Mouse (Mus musculus) cortical plate, adult 2 months (tissue): Measurements from ENCODE around the gene A630076J17Rik. TPM values are rescaled to one million over a fixed set of nuclear protein-coding genes. Genes with fewer than 3 reads are reported as not detected.

ENCODE experiments used
- H3K27ac ChIP-seq: fragments of 200-500 bp; 2 replicates; pipeline ENCODE4 v1.5.1; 2012; ENCODE audit warnings: low read length, control low read depth, inconsistent platforms; ENCODE audit not compliant: insufficient read depth
- H3K4me1 ChIP-seq: fragments of 200-500 bp; 2 replicates; pipeline ENCODE4 v1.6.1; 2011; ENCODE audit warnings: low read length; ENCODE audit not compliant: control insufficient read depth, insufficient read depth
- H3K4me3 ChIP-seq: fragments of 200-500 bp; 2 replicates; pipeline ENCODE4 v1.5.1; 2011; ENCODE audit warnings: mild to moderate bottlenecking, low read length, control low read depth; ENCODE audit not compliant: insufficient read depth
- CTCF ChIP-seq: fragments of 200-500 bp; IDR thresholded peaks from 2 replicates; pipeline ENCODE4 v1.5.1; 2011; ENCODE audit warnings: mild to moderate bottlenecking, control low read depth, low read length; ENCODE audit not compliant: insufficient read depth; ENCODE audit errors: extremely low read depth
- POLR2A ChIP-seq: fragments of 200-500 bp; IDR thresholded peaks from 2 replicates; pipeline ENCODE4 v1.6.1; 2011; ENCODE audit warnings: mild to moderate bottlenecking, low read length, control low read depth; ENCODE audit not compliant: insufficient read depth; ENCODE audit errors: extremely low read depth
- polyA plus RNA-seq: library from polyadenylated mRNA; depleted of rRNA; stranded (reverse); fragments of >200 nt; gene quantifications from 2 replicates; pipeline ENCODE4 v1.2.3, GENCODE M21; 2012

Gene A630076J17Rik
- polyA plus RNA-seq, 1 experiment, result not detected

GRCm38 (mm10) chr3:107246876-107247275, 16.5 kb downstream of the A630076J17Rik start:
- TF ChIP-seq CTCF (no peak), POLR2A (no peak)
- Histone ChIP-seq H3K27ac (no peak overlapping the region), H3K4me1 (no peaks in the 10 kb centered on the region), H3K4me3 (no peak overlapping the region)

GRCm38 (mm10) chr3:107249042-107249441, 18.6 kb downstream of the A630076J17Rik start:
- TF ChIP-seq CTCF (no peak), POLR2A (no peak)
- no peak overlapping the region for H3K27ac ChIP-seq
- H3K4me1 ChIP-seq, result no peaks in the 10 kb centered on the region
- no peak overlapping the region for H3K4me3 ChIP-seq

GRCm38 (mm10) chr3:107250320-107250719, 19.9 kb downstream of the A630076J17Rik start:
- Histone ChIP-seq H3K27ac (no peak overlapping the region), H3K4me3 (no peak overlapping the region), H3K4me1 (no peaks in the 10 kb centered on the region)
- TF ChIP-seq CTCF (no peak), POLR2A (no peak)

- H3K4me3 ChIP-seq, result no peak overlapping the region
- H3K27ac ChIP-seq, result no peak overlapping the region
Observed at GRCm38 (mm10) chr3:107252035-107252434, 21.6 kb downstream of the A630076J17Rik start.

GRCm38 (mm10) chr3:107253925-107254324, 23.5 kb downstream of the A630076J17Rik start:
- no peak overlapping the region for H3K27ac ChIP-seq
- no peaks in the 10 kb centered on the region; the same call in 1 of the 2 replicates for H3K4me1 ChIP-seq
- TF ChIP-seq POLR2A, result no peak
- no peak for TF ChIP-seq CTCF
- no peak overlapping the region for H3K4me3 ChIP-seq

More at GRCm38 (mm10) chr3:107252035-107252434, 21.6 kb downstream of the A630076J17Rik start:
- no peak for TF ChIP-seq POLR2A
- no peak for TF ChIP-seq CTCF
- no peaks in the 10 kb centered on the region for H3K4me1 ChIP-seq

GRCm38 (mm10) chr3:107255992-107256391, 25.6 kb downstream of the A630076J17Rik start:
- Histone ChIP-seq H3K4me3 (no peak overlapping the region), H3K4me1 (peaks cover 3% of the 10 kb centered on the region), H3K27ac (no peak overlapping the region)
- TF ChIP-seq CTCF (no peak), POLR2A (no peak)

GRCm38 (mm10) chr3:107256724-107257123, 26.3 kb downstream of the A630076J17Rik start:
- no peak overlapping the region for H3K27ac ChIP-seq

GRCm38 (mm10) chr3:107257924-107258323, 27.5 kb downstream of the A630076J17Rik start:
- TF ChIP-seq CTCF (no peak), POLR2A (no peak)
- H3K4me1 ChIP-seq, result peaks cover 3% of the 10 kb centered on the region
- H3K4me3 ChIP-seq, result no peak overlapping the region
- H3K27ac ChIP-seq, result no peak overlapping the region

More at GRCm38 (mm10) chr3:107256724-107257123, 26.3 kb downstream of the A630076J17Rik start:
- TF ChIP-seq CTCF, result no peak
- no peak for TF ChIP-seq POLR2A
- H3K4me3 ChIP-seq, result no peak overlapping the region
- H3K4me1 ChIP-seq, result peaks cover 3% of the 10 kb centered on the region

- Histone ChIP-seq H3K4me3 (no peak overlapping the region), H3K27ac (peak overlapping the region; percentile 87), H3K4me1 (peaks cover 3% of the 10 kb centered on the region)
- no peak for TF ChIP-seq CTCF
- no peak for TF ChIP-seq POLR2A
Observed at GRCm38 (mm10) chr3:107260956-107261850, 30.8 kb downstream of the A630076J17Rik start.

GRCm38 (mm10) chr3:107261851-107262165, 31.4 kb downstream of the A630076J17Rik start:
- Histone ChIP-seq H3K4me1 (peaks cover 3% of the 10 kb centered on the region), H3K4me3 (no peak overlapping the region), H3K27ac (no peak overlapping the region)
- TF ChIP-seq CTCF (no peak), POLR2A (no peak)
